Mouse (Mus musculus) heart, adult 10 weeks (tissue): ENCODE data around the gene Fcamr. TPM values are rescaled to one million over a fixed set of nuclear protein-coding genes. Genes with fewer than 3 reads are reported as not detected.

ENCODE experiments used
- polyA plus RNA-seq: library from polyadenylated mRNA; stranded (reverse); fragments of 350-450 nt; fragmentation: Illumina TruSeq; extraction: RNeasy Lipid Tissue Mini Kit (QIAGEN cat#74804); gene quantifications from one replicate; pipeline ENCODE4 v1.2.3, GENCODE M21; 2014; ENCODE audit warnings: low read depth, low replicate concordance

The Fcamr gene
- polyA plus RNA-seq, result 1.8 TPM

DNA sequence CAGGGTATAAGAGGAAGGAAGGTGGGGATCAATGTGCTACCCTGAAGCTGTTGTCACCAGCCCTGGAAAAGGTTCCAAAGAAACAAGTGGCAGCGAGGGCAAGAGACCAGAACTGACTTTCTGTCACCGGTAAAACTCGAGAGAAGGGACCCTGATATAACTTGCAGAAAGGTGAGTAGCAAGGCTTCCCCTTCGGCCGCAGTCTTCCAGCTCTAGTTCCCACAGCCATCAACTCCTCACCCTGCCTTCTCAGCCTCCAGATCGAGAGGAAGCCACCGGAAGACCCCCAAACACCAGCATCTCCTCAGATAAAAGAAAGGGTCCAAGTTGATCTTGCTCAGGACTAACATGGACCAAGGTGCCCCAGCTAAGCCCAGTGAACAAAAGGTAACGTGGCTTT, at the start of gene Fcamr:
Fcamr (plus strand) TSS at position 301 of the 400 bp plus-strand sequence.

DNA sequence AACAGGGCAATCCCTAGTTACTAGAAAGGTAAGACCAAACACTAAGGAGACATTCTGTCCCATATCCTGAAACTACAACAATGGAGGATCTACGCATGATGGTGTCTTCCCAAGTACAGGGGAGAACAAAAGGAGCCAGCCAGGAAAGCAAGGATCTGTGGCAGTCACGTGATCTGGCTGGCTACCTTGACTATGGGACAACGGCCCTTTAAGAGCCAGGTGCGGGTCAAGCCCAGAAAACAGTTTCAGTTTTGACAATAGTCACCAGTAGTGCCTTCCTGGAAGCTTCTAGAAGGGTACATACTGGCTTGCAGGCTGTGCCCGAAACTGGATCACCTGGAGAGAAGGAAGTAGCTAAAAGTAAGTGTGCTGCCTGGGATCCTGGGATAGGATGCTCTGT, 25.7 kb downstream of the Fcamr start, which contains the start of gene Pigr:
Pigr (plus strand) TSS at position 237 of the 400 bp plus-strand sequence.

Other genes with a start within 250 kb of the Fcamr start
- gene Zp3r, start 171.3 kb upstream of the Fcamr start, polyA plus RNA-seq, result not detected
- 0.29 TPM for gene C4bp, start 139.3 kb upstream of the Fcamr start, polyA plus RNA-seq
- gene Gm29427, start 85.1 kb upstream of the Fcamr start, polyA plus RNA-seq, result 1.0 TPM
- 3.1 TPM for gene Yod1, start 83.6 kb upstream of the Fcamr start, polyA plus RNA-seq
- gene Pfkfb2, start 71.6 kb upstream of the Fcamr start, polyA plus RNA-seq, result 90.3 TPM
- gene AA986860, start 68.9 kb upstream of the Fcamr start, polyA plus RNA-seq, result 0.45 TPM
- gene Pigr, start 25.8 kb downstream of the Fcamr start, polyA plus RNA-seq, result 0.81 TPM
- gene Fcmr, start 64.8 kb downstream of the Fcamr start, polyA plus RNA-seq, result 1.2 TPM
- not detected for gene Il24, start 86.6 kb downstream of the Fcamr start, polyA plus RNA-seq
- not detected for gene Il20, start 110.5 kb downstream of the Fcamr start, polyA plus RNA-seq
- not detected for gene Il19, start 139.2 kb downstream of the Fcamr start, polyA plus RNA-seq
- gene Il10, start 218.9 kb downstream of the Fcamr start, polyA plus RNA-seq, result not detected